Mouse (Mus musculus) midbrain, postnatal 0 days (tissue): Measurements from ENCODE around the gene S100a11. TPM values are rescaled to one million over a fixed set of nuclear protein-coding genes. Genes with fewer than 3 reads are reported as not detected.
A peak's percentile ranks its signal among the peaks of the same experiment; 100 is the strongest.

Experiments
- ATAC-seq: fragments of 200-750 bp; cut with Nextera tagmentation; 2 replicates; pipeline ENCODE4 v1.8.0; 2017; ENCODE audit warnings: moderate number of reproducible peaks, mild to moderate bottlenecking, moderate TSS enrichment, moderate library complexity; ENCODE audit not compliant: low FRiP score
- DNase-seq: peaks from one replicate; pipeline ENCODE4 v3.0.0-alpha.2; 2015; ENCODE audit warnings: low spot score
- H3K27ac ChIP-seq: fragments of 300-500 bp; sonication (generic); 2 replicates; pipeline ENCODE4 v1.5.1; 2014; ENCODE audit warnings: low read depth, mild to moderate bottlenecking, low read length, mixed read lengths
- H3K27me3 ChIP-seq: fragments of 300-500 bp; sonication (generic); 2 replicates; pipeline ENCODE4 v1.6.1; 2014; ENCODE audit warnings: low read length, control low read depth, mixed read lengths; ENCODE audit not compliant: insufficient read depth
- H3K36me3 ChIP-seq: fragments of 300-500 bp; sonication (generic); 2 replicates; pipeline ENCODE4 v1.6.1; 2014; ENCODE audit warnings: low read length, control low read depth, mixed read lengths; ENCODE audit not compliant: insufficient read depth
- H3K4me1 ChIP-seq: fragments of 300-500 bp; sonication (generic); 2 replicates; pipeline ENCODE4 v1.6.1; 2014; ENCODE audit warnings: mild to moderate bottlenecking, control low read depth, antibody characterized with exemption, low read length, mixed read lengths; ENCODE audit not compliant: insufficient read depth
- H3K4me2 ChIP-seq: fragments of 300-500 bp; sonication (generic); 2 replicates; pipeline ENCODE4 v1.6.1; 2014; ENCODE audit warnings: low read depth, mild to moderate bottlenecking, low read length, mixed read lengths; ENCODE audit not compliant: poor library complexity, severe bottlenecking
- H3K4me3 ChIP-seq: fragments of 300-500 bp; sonication (generic); 2 replicates; pipeline ENCODE4 v1.5.1; 2014; ENCODE audit warnings: low read depth, mild to moderate bottlenecking, low read length, moderate library complexity
- H3K9ac ChIP-seq: fragments of 300-500 bp; sonication (generic); replicated peaks from 2 replicates; pipeline ENCODE4 v1.6.1; 2014; ENCODE audit warnings: mild to moderate bottlenecking, low read length, moderate library complexity, mixed read lengths; ENCODE audit not compliant: poor library complexity, severe bottlenecking
- H3K9me3 ChIP-seq: fragments of 300-500 bp; sonication (generic); 2 replicates; pipeline ENCODE4 v1.6.1; 2016; ENCODE audit warnings: low read length, control low read depth
- CTCF ChIP-seq: IDR thresholded peaks from 2 replicates; pipeline ENCODE4 v1.5.1; 2016; ENCODE audit warnings: antibody characterized with exemption, mild to moderate bottlenecking
- WGBS: fragments of 180-500 bp; shearing (Covaris S2); extraction: QIAGEN DNeasy Blood & Tissue Kit; methylation state at CpG from one replicate; pipeline ENCODE4 v1.1.7; 2014; 5-methylcytosine and 5-hydroxymethylcytosine counted together
- polyA plus RNA-seq: library from polyadenylated mRNA; unstranded; fragments of >200 nt; fragmentation: Nextera tagmentation; extraction: Ambion mirVana; gene quantifications from 2 replicates; pipeline ENCODE4 v1.2.1, GENCODE M21; 2015
- total RNA-seq: library from RNA; depleted of rRNA; stranded (reverse); fragments of >200 nt; gene quantifications from 2 replicates; pipeline ENCODE4 v1.2.3, GENCODE M21; 2014

S100a11 gene
- total and polyA plus RNA-seq, 2 experiments from 2014 or later, result 11.0 to 200 TPM

DNA sequence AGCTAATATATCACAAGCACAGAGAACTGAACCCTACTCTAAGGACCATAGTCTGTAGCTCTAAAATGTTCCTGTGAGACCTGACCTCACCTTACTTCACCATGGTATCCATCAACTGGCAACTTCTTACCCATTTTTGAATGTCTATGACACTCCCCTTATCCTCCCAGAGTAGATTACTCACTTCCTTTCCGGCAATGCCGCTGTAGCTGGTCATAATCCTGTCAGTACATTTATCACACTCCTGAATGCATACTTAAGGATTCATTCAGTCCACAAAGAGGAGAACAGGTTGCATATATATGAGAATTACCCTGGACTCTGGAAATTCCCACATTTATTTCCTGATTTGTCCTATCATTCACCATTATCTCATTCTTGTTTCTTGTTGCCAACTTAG is 2.9 kb upstream of the S100a11 start:
- TF ChIP-seq CTCF, result no peak
- no peaks in the 10 kb centered on the region for H3K36me3 ChIP-seq
- H3K4me2 ChIP-seq, result no peak overlapping the region
- H3K4me1 ChIP-seq, result 0 out of 2 replicates have a peak, but pooled peaks cover 2% of the 10 kb centered on the region
- no peak overlapping the region for H3K27ac ChIP-seq
- H3K9me3 ChIP-seq, result no peaks in the 10 kb centered on the region
- peaks cover 4% of the 10 kb centered on the region; the same call in 1 of the 2 replicates for H3K27me3 ChIP-seq
- H3K4me3 ChIP-seq, result no peak overlapping the region
- ATAC-seq (no peak), DNase-seq (no peak)
- 88% methylated on average over 2 of the region's 2 CpGs for WGBS
- no peak overlapping the region for H3K9ac ChIP-seq

DNA sequence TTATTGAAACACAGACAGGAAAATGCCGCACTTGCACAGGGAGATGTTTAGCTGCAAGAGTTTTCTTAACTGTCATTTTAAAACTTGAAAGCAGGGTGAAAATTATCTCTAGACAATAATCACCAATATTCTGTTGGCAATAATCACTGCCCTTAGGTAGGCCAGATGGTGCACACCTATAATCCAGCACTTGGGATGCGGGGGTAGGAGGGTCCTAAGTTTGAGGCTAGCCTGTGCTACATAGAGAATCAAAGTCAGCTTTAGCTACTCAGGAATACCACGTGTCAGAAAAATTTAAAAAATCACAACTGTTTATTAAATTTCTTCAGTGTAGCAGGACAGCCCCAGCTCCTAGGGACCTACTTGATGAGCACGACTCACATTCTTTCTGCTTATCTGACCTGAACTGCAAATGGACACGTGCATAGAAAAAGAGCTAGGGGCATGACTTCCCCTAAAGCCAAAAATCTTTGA is 395 bp upstream of the S100a11 start:
- no peak for TF ChIP-seq CTCF
- Histone ChIP-seq H3K36me3 (no peaks in the 10 kb centered on the region), H3K9ac (no peak overlapping the region), H3K9me3 (no peaks in the 10 kb centered on the region), H3K4me3 (peak overlapping the region; percentile 45), H3K4me2 (peak overlapping the region; percentile 88), H3K4me1 (0 out of 2 replicates have a peak, but pooled peaks cover 2% of the 10 kb centered on the region), H3K27ac (no peak overlapping the region), H3K27me3 (peaks cover 4% of the 10 kb centered on the region; the same call in 1 of the 2 replicates)
- 58% methylated on average over 5 of the region's 5 CpGs for WGBS
- ATAC-seq (peak; percentile 5; the same call in 1 of the 2 replicates), DNase-seq (no peak)

DNA sequence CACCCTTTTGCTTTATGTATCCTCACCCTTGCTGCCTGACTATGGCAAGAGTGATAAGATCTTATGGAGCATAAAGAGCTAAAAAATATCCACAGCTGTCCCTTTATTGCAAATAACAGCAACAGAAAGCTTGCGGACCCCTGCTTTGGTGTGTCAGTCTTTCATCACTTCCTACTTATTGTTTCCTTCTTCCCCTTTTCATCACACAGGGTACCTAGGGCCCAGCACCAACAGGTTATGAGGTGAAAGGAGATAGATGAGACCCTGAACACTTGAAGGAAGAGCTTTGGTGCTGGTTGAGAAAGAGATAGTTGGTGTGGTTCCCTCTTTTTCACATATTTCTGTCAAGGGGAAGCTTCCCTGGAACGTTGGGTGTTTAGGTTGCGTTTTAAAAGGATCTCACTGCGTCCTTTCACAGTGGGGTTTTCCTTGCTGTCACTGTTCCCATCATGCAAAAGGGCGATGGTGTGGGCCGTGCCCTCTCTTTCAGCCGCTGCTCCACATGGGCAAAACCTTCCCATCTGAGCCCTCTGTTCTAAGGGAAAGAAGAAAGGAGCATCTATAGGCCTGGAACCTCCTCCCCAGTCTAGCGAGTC is 1.3 kb downstream of the S100a11 start:
- Histone ChIP-seq H3K4me2 (peak overlapping the region; percentile 88; the same call in 1 of the 2 replicates), H3K27ac (no peak overlapping the region), H3K9ac (no peak overlapping the region), H3K27me3 (peaks cover 4% of the 10 kb centered on the region; the same call in 1 of the 2 replicates), H3K36me3 (no peaks in the 10 kb centered on the region), H3K4me1 (0 out of 2 replicates have a peak, but pooled peaks cover 2% of the 10 kb centered on the region), H3K9me3 (no peaks in the 10 kb centered on the region), H3K4me3 (no peak overlapping the region)
- ATAC-seq, result no peak
- 89% methylated on average over 8 of the region's 8 CpGs for WGBS
- DNase-seq, result no peak
- no peak for TF ChIP-seq CTCF

DNA sequence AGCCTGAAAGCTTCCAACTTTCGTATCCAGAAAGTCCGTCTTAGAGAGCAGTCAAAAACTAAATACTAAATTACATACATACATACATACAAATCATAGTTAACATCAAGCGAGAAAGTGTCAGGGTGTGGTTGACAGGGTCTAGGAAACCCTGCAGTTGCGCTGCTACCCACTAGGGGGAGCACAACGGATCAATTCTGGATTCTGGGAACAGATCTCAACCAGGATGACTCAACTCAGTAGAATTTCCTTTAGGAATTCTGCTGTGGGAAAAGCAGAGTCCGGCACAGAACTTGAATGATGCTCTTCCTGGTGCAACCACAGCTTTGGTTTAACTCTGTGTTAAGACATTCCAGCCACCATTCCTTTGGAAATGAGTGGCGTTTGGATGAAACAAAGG is 2.3 kb downstream of the S100a11 start:
- H3K9ac ChIP-seq, result no peak overlapping the region
- no peak overlapping the region for H3K4me2 ChIP-seq
- ATAC-seq, result no peak
- DNase-seq, result peak; percentile 58
- H3K27ac ChIP-seq, result no peak overlapping the region
- peak; percentile 78 for TF ChIP-seq CTCF
- no peaks in the 10 kb centered on the region for H3K9me3 ChIP-seq
- 0 out of 2 replicates have a peak, but pooled peaks cover 2% of the 10 kb centered on the region for H3K4me1 ChIP-seq
- no peak overlapping the region for H3K4me3 ChIP-seq
- peaks cover 4% of the 10 kb centered on the region; the same call in 1 of the 2 replicates for H3K27me3 ChIP-seq
- WGBS, result 47% methylated on average over 7 of the region's 7 CpGs
- H3K36me3 ChIP-seq, result no peaks in the 10 kb centered on the region

DNA sequence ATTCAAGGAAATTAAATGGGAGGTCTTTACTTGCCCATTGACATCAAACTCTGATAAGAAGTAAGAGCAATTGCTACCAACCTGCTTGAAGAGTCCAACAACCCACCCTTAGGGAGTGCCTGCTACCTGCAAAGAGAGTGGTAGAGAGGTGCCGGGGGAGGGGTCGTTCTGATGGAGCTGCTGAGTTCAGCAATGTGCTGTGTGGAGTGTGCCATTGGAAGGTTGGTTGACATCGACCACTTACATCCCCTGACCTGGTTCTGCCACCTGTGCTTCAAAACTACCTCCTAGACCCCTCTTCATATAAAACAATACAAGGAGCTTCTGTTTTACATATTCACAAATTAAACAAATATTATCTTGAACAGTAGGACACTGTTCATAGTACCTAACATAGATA is 7.0 kb downstream of the S100a11 start:
- Histone ChIP-seq H3K36me3 (no peaks in the 10 kb centered on the region), H3K4me2 (no peak overlapping the region), H3K27ac (no peak overlapping the region), H3K4me3 (no peak overlapping the region), H3K9ac (no peak overlapping the region), H3K9me3 (no peaks in the 10 kb centered on the region), H3K27me3 (no peaks in the 10 kb centered on the region), H3K4me1 (no peaks in the 10 kb centered on the region)
- ATAC-seq (no peak), DNase-seq (no peak)
- no peak for TF ChIP-seq CTCF
- 90% methylated on average over 3 of the region's 3 CpGs for WGBS

DNA sequence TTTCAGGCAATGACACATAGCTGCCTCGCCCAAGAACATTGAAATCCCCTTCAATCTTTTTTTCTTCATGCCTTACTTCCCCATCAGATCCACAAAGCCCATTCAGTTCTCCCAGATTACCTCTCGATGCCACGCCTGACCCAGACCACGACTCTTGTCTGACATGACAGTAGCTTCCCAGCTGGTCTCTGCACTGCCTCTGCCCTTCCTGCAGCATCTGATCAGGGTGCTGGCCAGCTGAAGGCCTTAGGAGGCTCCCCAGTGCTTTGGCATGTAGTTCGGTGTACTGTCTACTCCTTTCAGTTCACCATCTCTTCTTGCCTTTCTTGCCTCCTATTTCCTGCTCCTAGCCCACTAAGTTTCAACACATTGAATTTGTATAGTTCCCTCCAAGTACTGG is 8.5 kb downstream of the S100a11 start:
- no peak overlapping the region for H3K9ac ChIP-seq
- no peaks in the 10 kb centered on the region for H3K27me3 ChIP-seq
- H3K4me2 ChIP-seq, result no peak overlapping the region
- H3K36me3 ChIP-seq, result no peaks in the 10 kb centered on the region
- TF ChIP-seq CTCF, result no peak
- no peaks in the 10 kb centered on the region for H3K9me3 ChIP-seq
- ATAC-seq (no peak), DNase-seq (no peak)
- no peak overlapping the region for H3K4me3 ChIP-seq
- 87% methylated on average over 5 of the region's 5 CpGs for WGBS
- H3K4me1 ChIP-seq, result no peaks in the 10 kb centered on the region
- no peak overlapping the region for H3K27ac ChIP-seq
